Mouse (Mus musculus) hindbrain, postnatal 0 days (tissue): ENCODE data around the gene Cmklr1. TPM values are rescaled to one million over a fixed set of nuclear protein-coding genes. Genes with fewer than 3 reads are reported as not detected.

Experiments used
- ATAC-seq: fragments of 200-750 bp; cut with Nextera tagmentation; 2 replicates; pipeline ENCODE4 v1.8.0; 2017; ENCODE audit warnings: mild to moderate bottlenecking, moderate TSS enrichment, moderate library complexity
- DNase-seq: peaks from one replicate; pipeline ENCODE4 v3.0.0-alpha.2; 2015; ENCODE audit warnings: low spot score
- H3K27ac ChIP-seq: fragments of 300-500 bp; sonication (generic); 2 replicates; pipeline ENCODE4 v1.5.1; 2014; ENCODE audit warnings: mild to moderate bottlenecking
- H3K27me3 ChIP-seq: fragments of 300-500 bp; sonication (generic); 2 replicates; pipeline ENCODE4 v1.6.1; 2014; ENCODE audit warnings: low read length, mixed read lengths; ENCODE audit not compliant: insufficient read depth
- H3K36me3 ChIP-seq: fragments of 300-500 bp; sonication (generic); 2 replicates; pipeline ENCODE4 v1.6.1; 2014; ENCODE audit warnings: low read length, mixed read lengths; ENCODE audit not compliant: insufficient read depth
- H3K4me1 ChIP-seq: fragments of 300-500 bp; sonication (generic); 2 replicates; pipeline ENCODE4 v1.6.1; 2014; ENCODE audit warnings: antibody characterized with exemption, low read length, mixed read lengths; ENCODE audit not compliant: insufficient read depth
- H3K4me2 ChIP-seq: fragments of 300-500 bp; sonication (generic); 2 replicates; pipeline ENCODE4 v1.6.1; 2014; ENCODE audit warnings: low read depth, mild to moderate bottlenecking, low read length, moderate library complexity, mixed read lengths
- H3K4me3 ChIP-seq: fragments of 300-500 bp; sonication (generic); 2 replicates; pipeline ENCODE4 v1.5.1; 2014; ENCODE audit warnings: low read length
- H3K9ac ChIP-seq: fragments of 300-500 bp; sonication (generic); replicated peaks from 2 replicates; pipeline ENCODE4 v1.6.1; 2014; ENCODE audit warnings: mild to moderate bottlenecking, low read length, moderate library complexity, mixed read lengths
- H3K9me3 ChIP-seq: fragments of 300-500 bp; sonication (generic); 2 replicates; pipeline ENCODE4 v1.6.1; 2016; ENCODE audit warnings: low read length, mixed read lengths
- CTCF ChIP-seq: IDR thresholded peaks from 2 replicates; pipeline ENCODE4 v1.5.1; 2016; ENCODE audit warnings: antibody characterized with exemption, control low read depth, low read depth
- WGBS: fragments of 180-500 bp; shearing (Covaris S2); extraction: QIAGEN DNeasy Blood & Tissue Kit; methylation state at CpG from one replicate; pipeline ENCODE4 v1.1.7; 2014; 5-methylcytosine and 5-hydroxymethylcytosine counted together
- polyA plus RNA-seq: library from polyadenylated mRNA; unstranded; fragments of >200 nt; fragmentation: Nextera tagmentation; extraction: Ambion mirVana; gene quantifications from 2 replicates; pipeline ENCODE4 v1.2.1, GENCODE M21; 2015
- total RNA-seq: library from RNA; depleted of rRNA; stranded (reverse); fragments of >200 nt; gene quantifications from 2 replicates; pipeline ENCODE4 v1.2.3, GENCODE M21; 2014

Gene Cmklr1
- total and polyA plus RNA-seq, 2 experiments from 2014 or later, result 0.91 to 4.8 TPM

DNA sequence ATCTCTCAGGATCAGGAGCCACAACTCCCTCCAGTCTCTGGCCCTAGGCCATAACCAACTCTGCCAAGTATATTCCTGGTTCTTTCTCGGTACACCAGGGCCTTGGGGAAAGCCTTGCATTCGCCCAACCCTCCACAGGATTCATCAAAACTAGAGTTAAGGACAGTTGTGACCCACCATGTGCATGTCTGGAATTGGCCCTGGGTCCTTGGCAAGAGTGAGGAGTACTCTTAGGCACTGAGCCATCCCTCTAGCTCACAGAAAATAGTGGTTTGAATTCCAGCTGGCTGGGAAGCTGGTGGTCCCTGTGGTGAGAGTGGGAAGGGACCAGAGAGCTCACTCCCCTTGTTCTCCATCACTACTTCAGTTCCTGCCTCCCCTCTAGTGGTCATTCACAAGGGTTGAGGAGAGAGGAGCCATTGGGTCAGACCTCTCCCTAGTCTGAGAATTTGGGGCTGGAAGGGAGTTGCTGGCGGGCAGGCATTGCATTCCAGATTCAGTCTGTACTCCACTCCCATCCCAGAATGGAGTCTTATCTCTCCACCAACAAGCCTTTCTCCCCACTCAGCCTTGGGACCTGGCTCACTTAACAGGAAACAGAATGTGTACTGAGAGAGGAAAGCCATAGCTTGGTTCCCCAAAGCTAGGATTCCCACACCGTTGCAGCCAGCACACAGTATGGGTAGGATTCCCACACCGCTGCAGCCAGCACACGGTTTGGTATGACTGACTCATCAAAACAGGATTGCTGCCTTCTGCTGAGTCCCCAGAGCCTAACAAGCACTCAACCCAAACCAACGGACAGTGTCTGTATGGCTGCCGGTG is 43.1 kb downstream of the Cmklr1 start:
- H3K4me2 ChIP-seq, result no peak overlapping the region
- H3K4me3 ChIP-seq, result no peak overlapping the region
- no peaks in the 10 kb centered on the region for H3K9me3 ChIP-seq
- DNase-seq (peak; percentile 53), ATAC-seq (no peak)
- H3K4me1 ChIP-seq, result peaks cover 18% of the 10 kb centered on the region
- H3K27me3 ChIP-seq, result no peaks in the 10 kb centered on the region
- WGBS, result 61% methylated on average over 8 of the region's 8 CpGs
- peak overlapping the region; percentile 20; the same call in 1 of the 2 replicates for H3K27ac ChIP-seq
- H3K9ac ChIP-seq, result no peak overlapping the region
- peak; percentile 31 for TF ChIP-seq CTCF
- H3K36me3 ChIP-seq, result no peaks in the 10 kb centered on the region

GRCm38 (mm10) chr5:113606121-113606520 is 44.1 kb downstream of the Cmklr1 start:
- Histone ChIP-seq H3K9me3 (no peaks in the 10 kb centered on the region), H3K27ac (no peak overlapping the region), H3K27me3 (no peaks in the 10 kb centered on the region), H3K9ac (no peak overlapping the region), H3K4me3 (no peak overlapping the region), H3K4me2 (no peak overlapping the region), H3K4me1 (peaks cover 18% of the 10 kb centered on the region), H3K36me3 (no peaks in the 10 kb centered on the region)
- ATAC-seq (no peak), DNase-seq (no peak)
- whole genome bisulfite sequencing, result 60% methylated on average over 3 of the region's 3 CpGs
- no peak for TF ChIP-seq CTCF

GRCm38 (mm10) chr5:113604758-113605157 is 45.5 kb downstream of the Cmklr1 start:
- no peak for DNase-seq
- WGBS, result 87% methylated on average over 4 of the region's 4 CpGs
- no peak overlapping the region for H3K4me3 ChIP-seq
- no peak for ATAC-seq
- no peak for TF ChIP-seq CTCF
- H3K4me1 ChIP-seq, result peaks cover 18% of the 10 kb centered on the region
- no peaks in the 10 kb centered on the region for H3K36me3 ChIP-seq
- no peak overlapping the region for H3K9ac ChIP-seq
- H3K27ac ChIP-seq, result no peak overlapping the region
- H3K27me3 ChIP-seq, result no peaks in the 10 kb centered on the region
- no peak overlapping the region for H3K4me2 ChIP-seq
- H3K9me3 ChIP-seq, result no peaks in the 10 kb centered on the region

DNA sequence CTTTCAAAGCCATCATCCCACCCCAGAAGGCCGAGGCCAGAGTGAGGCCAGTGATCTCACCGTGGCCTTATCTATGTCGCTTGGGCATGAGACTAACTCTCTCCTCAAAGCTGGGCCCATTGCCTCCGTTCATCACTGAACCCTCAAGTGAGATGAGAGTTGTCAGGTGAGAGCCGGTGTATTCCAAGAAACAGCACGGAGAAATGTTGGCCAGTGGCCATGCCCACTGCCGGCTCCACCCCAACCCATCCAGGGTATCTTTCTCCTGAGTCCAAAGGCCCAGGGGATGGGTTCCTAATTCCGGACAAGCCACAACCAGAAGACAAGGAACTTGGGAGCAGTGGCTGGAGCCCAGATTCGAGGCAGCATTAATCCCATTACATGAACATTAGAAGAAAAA is 46.8 kb downstream of the Cmklr1 start:
- H3K9ac ChIP-seq, result no peak overlapping the region
- DNase-seq (no peak), ATAC-seq (no peak)
- no peak for TF ChIP-seq CTCF
- no peak overlapping the region for H3K4me3 ChIP-seq
- H3K4me1 ChIP-seq, result peaks cover 18% of the 10 kb centered on the region
- H3K36me3 ChIP-seq, result no peaks in the 10 kb centered on the region
- H3K27ac ChIP-seq, result no peak overlapping the region
- no peak overlapping the region for H3K4me2 ChIP-seq
- no peaks in the 10 kb centered on the region for H3K9me3 ChIP-seq
- 68% methylated on average over 9 of the region's 9 CpGs for WGBS
- H3K27me3 ChIP-seq, result no peaks in the 10 kb centered on the region

- Histone ChIP-seq H3K4me1 (no peaks in the 10 kb centered on the region), H3K27ac (no peak overlapping the region), H3K9ac (no peak overlapping the region), H3K36me3 (no peaks in the 10 kb centered on the region), H3K4me2 (no peak overlapping the region), H3K27me3 (no peaks in the 10 kb centered on the region), H3K9me3 (no peaks in the 10 kb centered on the region), H3K4me3 (no peak overlapping the region)
- ATAC-seq (no peak), DNase-seq (no peak)
- TF ChIP-seq CTCF, result no peak
- WGBS, result 64% methylated on average over 4 of the region's 4 CpGs
Measured at GRCm38 (mm10) chr5:113600803-113601202, 49.4 kb downstream of the Cmklr1 start.

DNA sequence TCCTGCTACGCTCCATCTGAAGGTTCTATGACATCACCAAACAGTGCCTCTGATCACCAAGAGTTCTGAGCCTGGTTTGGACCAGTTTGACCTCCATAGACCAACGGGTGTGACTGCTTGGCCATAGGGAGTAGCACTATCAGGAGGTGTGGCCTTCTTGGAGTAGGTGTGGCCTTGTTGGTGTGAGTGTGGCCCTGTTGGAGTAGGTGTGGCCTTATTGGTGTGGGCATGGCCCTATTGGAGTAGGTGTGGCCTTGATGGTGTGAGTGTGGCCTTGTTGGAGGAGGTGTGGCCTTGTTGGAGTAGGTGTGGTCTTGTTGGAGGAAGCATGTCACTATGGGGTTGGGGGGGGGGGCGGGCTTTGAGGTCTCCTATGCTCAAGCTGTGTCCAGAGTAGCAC is 50.0 kb downstream of the Cmklr1 start:
- Histone ChIP-seq H3K27me3 (no peaks in the 10 kb centered on the region), H3K9me3 (no peaks in the 10 kb centered on the region), H3K27ac (no peak overlapping the region), H3K4me1 (no peaks in the 10 kb centered on the region), H3K4me2 (no peak overlapping the region), H3K4me3 (no peak overlapping the region), H3K9ac (no peak overlapping the region), H3K36me3 (no peaks in the 10 kb centered on the region)
- DNase-seq, result no peak
- 75% methylated on average over 3 of the region's 3 CpGs for WGBS
- no peak for TF ChIP-seq CTCF
- peak; percentile 47; the same call in 1 of the 2 replicates for ATAC-seq

DNA sequence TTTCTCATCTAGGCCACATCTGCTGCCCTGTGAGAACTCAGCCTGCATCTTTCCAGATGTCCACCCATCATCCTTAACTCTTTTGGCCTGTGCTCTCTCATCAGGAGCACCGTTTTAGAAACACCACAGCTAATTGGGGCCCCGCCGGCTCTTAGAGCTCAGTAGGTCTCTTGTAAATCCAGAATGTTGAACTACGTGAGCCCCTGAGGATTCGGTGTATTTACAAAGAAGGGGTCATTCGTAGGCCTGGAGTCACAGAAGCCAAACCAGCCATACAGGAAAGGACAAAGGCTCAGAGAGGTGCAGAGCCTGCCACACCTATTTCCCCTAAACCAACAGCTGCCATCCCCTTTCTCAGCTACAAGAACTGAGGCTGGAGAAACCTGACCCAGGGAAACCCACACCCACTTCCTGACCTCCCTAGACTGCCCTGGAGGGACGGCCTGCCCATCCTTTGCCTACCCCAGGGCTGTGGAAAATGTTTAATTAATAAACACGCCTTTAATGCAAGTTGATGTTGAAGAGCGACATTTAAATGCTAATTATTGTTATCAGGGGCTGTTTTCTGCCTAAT is 53.4 kb downstream of the Cmklr1 start:
- ATAC-seq (no peak), DNase-seq (no peak)
- H3K36me3 ChIP-seq, result no peaks in the 10 kb centered on the region
- no peak overlapping the region for H3K27ac ChIP-seq
- no peaks in the 10 kb centered on the region for H3K27me3 ChIP-seq
- H3K4me3 ChIP-seq, result no peak overlapping the region
- 67% methylated on average over 9 of the region's 9 CpGs for WGBS
- H3K4me2 ChIP-seq, result no peak overlapping the region
- TF ChIP-seq CTCF, result no peak
- no peak overlapping the region for H3K9ac ChIP-seq
- peaks cover 10% of the 10 kb centered on the region; the same call in 1 of the 2 replicates for H3K4me1 ChIP-seq
- H3K9me3 ChIP-seq, result no peaks in the 10 kb centered on the region
